ENCODE assay signal across 24 mouse cellular contexts in the genomic region with DNA sequence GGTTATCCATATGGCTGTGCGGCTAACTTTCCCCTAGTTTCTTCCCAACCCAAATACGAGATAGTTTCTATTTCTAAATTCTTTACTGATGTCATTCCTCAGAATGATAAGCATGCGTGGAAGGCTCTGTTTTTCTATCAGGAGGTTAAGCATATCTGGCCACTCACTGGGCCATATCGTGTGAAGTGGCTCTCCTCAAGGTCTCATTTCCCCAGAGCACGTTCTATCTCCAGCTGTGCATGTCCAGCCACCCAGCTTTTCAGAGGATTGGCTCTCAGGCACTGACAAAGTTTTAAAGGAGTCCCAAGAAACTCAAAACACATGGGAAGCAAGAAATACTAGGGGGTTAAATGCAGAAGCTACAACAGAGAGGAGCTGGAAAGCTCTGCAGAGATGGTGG.
A peak's percentile ranks its signal among the peaks of the same experiment; 100 is the strongest.
DNase-seq lines count a peak whose midpoint lies in the region; ATAC-seq and TF ChIP-seq lines count a peak whose summit lies in the region.
"Had no signal": no experiment of that assay in that cellular context is flagged by ENCODE, and none has a peak within 500 bp of the region (broad histone marks: within the 10 kb centered on the region; RNA-seq: fewer than 3 reads in every experiment).

No protein-coding gene starts in this region.

- ATAC-seq in heart, embryonic 13.5 days (ENCODE audit: extremely low read depth, insufficient number of reproducible peaks, low FRiP score, low TSS enrichment) = no peak
- ATAC-seq in midbrain, embryonic 11.5 days (ENCODE audit: low FRiP score) = no peak
- no peak for ATAC-seq in midbrain, postnatal 0 days (ENCODE audit: low FRiP score)
- ATAC-seq: forebrain, embryonic 14.5 days; forebrain, embryonic 16.5 days had no signal

- H3K9ac ChIP-seq in heart, embryonic 13.5 days = no peak overlapping the region
- H3K9ac ChIP-seq in midbrain, embryonic 11.5 days (ENCODE audit: low read length) = no peak overlapping the region
- H3K9ac ChIP-seq in midbrain, postnatal 0 days (replicated peaks; ENCODE audit: low read length, poor library complexity, severe bottlenecking) = no peak overlapping the region
- H3K9ac ChIP-seq: embryonic facial prominence, embryonic 13.5 days; embryonic facial prominence, embryonic 15.5 days; forebrain, embryonic 12.5 days had no signal

- no peak for DNase-seq in heart, postnatal 10 days
- DNase-seq in layer of hippocampus, adult 2 months (ENCODE audit: low spot score in 2 of 2) = no peak
- no peak for DNase-seq in layer of hippocampus, adult 18-20 months (ENCODE audit: low spot score in 2 of 2)
- DNase-seq in midbrain, embryonic 11.5 days (ENCODE audit: low spot score, missing footprints) = peak; percentile 83
- no peak for DNase-seq in midbrain, postnatal 0 days (ENCODE audit: low spot score)
- no peak for DNase-seq in cerebellum, adult 2 months
- DNase-seq: adrenal gland, adult 2 months; adrenal gland, postnatal 10 days; adrenal gland, postnatal 25 days; cerebellum, adult 11 months; cerebellum, adult 18-20 months; cerebellum, adult 9-10 months; cerebellum, postnatal 10 days; cerebellum, postnatal 25 days; embryo, embryonic 11 days had no signal

- TF ChIP-seq POLR2A in cortical plate, adult 2 months (IDR thresholded peaks at IDR 0.05; ENCODE audit: extremely low read depth, insufficient read depth, low read length) = no peak
- TF ChIP-seq POLR2A in cerebellum, adult 2 months (IDR thresholded peaks at IDR 0.05; ENCODE audit: borderline replicate concordance, insufficient read depth, low read length) = no peak

- no peak overlapping the region for H3K4me3 ChIP-seq in heart, embryonic 13.5 days
- H3K4me3 ChIP-seq in layer of hippocampus, adult 2 months = no peak overlapping the region
- H3K4me3 ChIP-seq in midbrain, embryonic 11.5 days (ENCODE audit: low read depth, low read length) = no peak overlapping the region
- no peak overlapping the region for H3K4me3 ChIP-seq in midbrain, postnatal 0 days (ENCODE audit: low read depth, low read length)
- no peak overlapping the region for H3K4me3 ChIP-seq in cortical plate, adult 2 months (ENCODE audit: insufficient read depth, low read length)
- no peak overlapping the region for H3K4me3 ChIP-seq in cerebellum, adult 2 months (replicated peaks; ENCODE audit: insufficient read depth, low read depth, low read length)
- H3K4me3 ChIP-seq: embryonic facial prominence, embryonic 13.5 days; embryonic facial prominence, embryonic 15.5 days; erythroblast, embryonic 14.5 days; forebrain, embryonic 10.5 days; forebrain, embryonic 12.5 days had no signal

- peaks cover 7% of the 10 kb centered on the region for H3K4me1 ChIP-seq in heart, embryonic 13.5 days
- H3K4me1 ChIP-seq in midbrain, embryonic 11.5 days (ENCODE audit: control insufficient read depth, insufficient read depth, low read length) = peaks cover 5% of the 10 kb centered on the region; the same call in 1 of the 2 replicates
- no peaks in the 10 kb centered on the region for H3K4me1 ChIP-seq in midbrain, postnatal 0 days (ENCODE audit: insufficient read depth, low read length)
- peaks cover 9% of the 10 kb centered on the region; the same call in 1 of the 2 replicates for H3K4me1 ChIP-seq in cortical plate, adult 2 months (ENCODE audit: control insufficient read depth, insufficient read depth, low read length)
- peaks cover 14% of the 10 kb centered on the region for H3K4me1 ChIP-seq in cerebellum, adult 2 months (ENCODE audit: control insufficient read depth, insufficient read depth, low read length)
- H3K4me1 ChIP-seq: embryonic facial prominence, embryonic 15.5 days; forebrain, embryonic 12.5 days had no signal

- no peaks in the 10 kb centered on the region for H3K27me3 ChIP-seq in heart, embryonic 13.5 days (replicated peaks)
- H3K27me3 ChIP-seq in midbrain, embryonic 11.5 days (ENCODE audit: control insufficient read depth, insufficient read depth, low read length) = no peaks in the 10 kb centered on the region
- H3K27me3 ChIP-seq in midbrain, postnatal 0 days (ENCODE audit: insufficient read depth, low read length) = no peaks in the 10 kb centered on the region
- H3K27me3 ChIP-seq in cerebellum, adult 2 months (ENCODE audit: control insufficient read depth, insufficient read depth, low read length) = no peaks in the 10 kb centered on the region
- H3K27me3 ChIP-seq: embryonic facial prominence, embryonic 13.5 days; embryonic facial prominence, embryonic 15.5 days; forebrain, embryonic 12.5 days had no signal

- H3K27ac ChIP-seq in heart, embryonic 13.5 days (replicated peaks) = 0 out of 2 replicates have a peak overlapping the region, but pooled peaks have one; percentile 0
- H3K27ac ChIP-seq in layer of hippocampus, adult 2 months = peak overlapping the region; percentile 15; the same call in 1 of the 2 replicates
- H3K27ac ChIP-seq in midbrain, embryonic 11.5 days (ENCODE audit: low read depth, low read length) = no peak overlapping the region
- no peak overlapping the region for H3K27ac ChIP-seq in midbrain, postnatal 0 days (ENCODE audit: low read depth, low read length)
- 0 out of 2 replicates have a peak overlapping the region, but pooled peaks have one; percentile 28 for H3K27ac ChIP-seq in cortical plate, adult 2 months (ENCODE audit: insufficient read depth, low read length)
- no peak overlapping the region for H3K27ac ChIP-seq in cerebellum, adult 2 months (ENCODE audit: insufficient read depth, low read length)
- H3K27ac ChIP-seq: embryonic facial prominence, embryonic 13.5 days; embryonic facial prominence, embryonic 15.5 days; forebrain, embryonic 10.5 days; forebrain, embryonic 12.5 days had no signal

- intact Hi-C loops in heart, postnatal 10 days (cut with DNase I) = no loop called here

- WGBS in heart, embryonic 13.5 days = 15% methylated on average over 5 of the region's 5 CpGs
- WGBS in midbrain, embryonic 11.5 days = 14% methylated on average over 5 of the region's 5 CpGs
- 23% methylated on average over 5 of the region's 5 CpGs for WGBS in midbrain, postnatal 0 days
- WGBS in cerebellum, adult 2 months = 88% methylated on average over 5 of the region's 5 CpGs

- no peak overlapping the region for H3K4me2 ChIP-seq in heart, embryonic 13.5 days
- no peak overlapping the region for H3K4me2 ChIP-seq in midbrain, embryonic 11.5 days
- no peak overlapping the region for H3K4me2 ChIP-seq in midbrain, postnatal 0 days (ENCODE audit: low read depth, low read length, poor library complexity, severe bottlenecking)
- H3K4me2 ChIP-seq: embryonic facial prominence, embryonic 13.5 days; embryonic facial prominence, embryonic 15.5 days; forebrain, embryonic 12.5 days had no signal

- H3K36me3 ChIP-seq in heart, embryonic 13.5 days = no peaks in the 10 kb centered on the region
- no peaks in the 10 kb centered on the region for H3K36me3 ChIP-seq in midbrain, embryonic 11.5 days (ENCODE audit: control insufficient read depth, insufficient read depth, low read length)
- H3K36me3 ChIP-seq in midbrain, postnatal 0 days (ENCODE audit: insufficient read depth, low read length) = no peaks in the 10 kb centered on the region
- H3K36me3 ChIP-seq: embryonic facial prominence, embryonic 13.5 days; embryonic facial prominence, embryonic 15.5 days; forebrain, embryonic 10.5 days; forebrain, embryonic 12.5 days had no signal

- H3K9me3 ChIP-seq in heart, embryonic 13.5 days = peaks cover 9% of the 10 kb centered on the region; the same call in 1 of the 2 replicates
- no peaks in the 10 kb centered on the region for H3K9me3 ChIP-seq in midbrain, embryonic 11.5 days (ENCODE audit: control insufficient read depth, low read length)
- H3K9me3 ChIP-seq in midbrain, postnatal 0 days (ENCODE audit: low read length) = no peaks in the 10 kb centered on the region
- H3K9me3 ChIP-seq: embryonic facial prominence, embryonic 13.5 days; embryonic facial prominence, embryonic 15.5 days; forebrain, embryonic 12.5 days had no signal

- no peak for TF ChIP-seq CTCF in layer of hippocampus, adult 2 months (conservative IDR thresholded peaks at IDR 0.05)
- no peak for TF ChIP-seq CTCF in midbrain, postnatal 0 days (IDR thresholded peaks at IDR 0.05)
- TF ChIP-seq CTCF in cortical plate, adult 2 months (IDR thresholded peaks at IDR 0.05; ENCODE audit: extremely low read depth, insufficient read depth, low read length) = no peak
- no peak for TF ChIP-seq CTCF in cerebellum, adult 2 months (IDR thresholded peaks at IDR 0.05; ENCODE audit: borderline replicate concordance, insufficient read depth, low read depth, low read length)

Comparison
In these comparisons a context has a peak if more than half of its experiments do, and no peak if none do; other contexts are left out.
1. H3K27ac ChIP-seq: peak in heart, embryonic 13.5 days (single experiment), layer of hippocampus, adult 2 months (single experiment) and cortical plate, adult 2 months (single experiment); none in midbrain, embryonic 11.5 days (single experiment), midbrain, postnatal 0 days (single experiment) and cerebellum, adult 2 months (single experiment).